Mouse (Mus musculus): Measurements from ENCODE around the gene Slc35c1. TPM values are rescaled to one million over a fixed set of nuclear protein-coding genes. Genes with fewer than 3 reads are reported as not detected.

The Slc35c1 gene
- polyA plus RNA-seq (2016; fragmentation: Nextera tagmentation; extraction: Ambion mirVana), result 12.8 and 15.1 TPM in 2 replicates

DNA sequence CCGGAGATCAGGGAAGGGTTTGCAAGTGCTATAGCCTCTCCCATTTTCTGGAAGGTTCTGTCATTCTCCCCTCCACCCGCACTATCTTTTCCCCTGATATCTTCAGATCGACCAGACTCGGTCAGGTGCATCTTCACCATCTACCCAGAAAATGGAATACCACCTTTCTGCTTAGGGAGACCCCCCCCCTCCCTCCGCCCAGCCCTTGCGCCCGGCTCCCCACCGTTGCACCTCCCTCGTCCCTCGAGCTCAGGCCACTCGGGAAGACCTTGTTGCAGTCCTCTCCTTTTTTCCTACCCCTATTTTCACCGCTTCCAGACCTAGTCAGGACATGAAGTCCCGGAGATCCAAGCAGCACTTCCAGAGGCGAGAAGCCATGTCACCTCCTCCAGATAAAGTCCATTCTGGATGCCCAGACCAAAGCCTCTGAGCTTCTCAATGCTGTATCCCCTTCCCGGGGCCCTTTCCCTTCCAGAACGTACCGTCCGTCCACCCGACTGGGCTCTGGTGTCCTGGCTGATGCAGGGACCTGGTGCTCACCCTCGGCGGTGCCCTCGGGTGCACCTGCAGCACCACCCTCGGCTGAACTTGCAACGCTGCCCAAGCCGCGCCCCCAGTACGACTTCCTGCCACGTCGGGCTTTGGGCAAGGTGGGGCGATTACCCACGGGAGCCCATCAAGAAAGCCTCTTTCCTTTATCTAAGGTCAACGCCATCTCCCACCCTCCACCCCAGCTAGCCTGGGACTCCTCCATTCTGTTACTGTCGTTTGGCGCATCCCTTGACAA, at the start of gene Slc35c1:
Slc35c1 (minus strand) TSS at position 618 of the 787 bp plus-strand sequence.
- Histone ChIP-seq H3K36me3 (no peaks in the 10 kb centered on the region), H3K9me3 (replicated peaks) (no peaks in the 10 kb centered on the region), H3K27me3 (ENCODE audit: low read depth, poor library complexity, severe bottlenecking) (peaks cover 35% of the 10 kb centered on the region), H3K27ac (replicated peaks) (peak within 1 kb of the TSS; percentile 85), H3K4me3 (peak within 1 kb of the TSS; percentile 87), H3K4me1 (peaks cover 51% of the 10 kb centered on the region)
- DNase-seq (ENCODE audit: low spot score), result peak; percentile 23
- under 1% methylated on average over 34 of the region's 34 CpGs for WGBS

GRCm38 (mm10) chr2:92505291-92505690, 45.0 kb upstream of the Slc35c1 start:
- Histone ChIP-seq H3K36me3 (no peaks in the 10 kb centered on the region), H3K9me3 (replicated peaks) (peaks cover 7% of the 10 kb centered on the region; the same call in 1 of the 2 replicates), H3K27ac (replicated peaks) (no peak overlapping the region), H3K4me3 (no peak overlapping the region), H3K4me1 (peaks cover 4% of the 10 kb centered on the region), H3K27me3 (ENCODE audit: low read depth, poor library complexity, severe bottlenecking) (no peaks in the 10 kb centered on the region)
- WGBS, result 95% methylated on average over 7 of the region's 7 CpGs
- no peak for DNase-seq (ENCODE audit: low spot score)

DNA sequence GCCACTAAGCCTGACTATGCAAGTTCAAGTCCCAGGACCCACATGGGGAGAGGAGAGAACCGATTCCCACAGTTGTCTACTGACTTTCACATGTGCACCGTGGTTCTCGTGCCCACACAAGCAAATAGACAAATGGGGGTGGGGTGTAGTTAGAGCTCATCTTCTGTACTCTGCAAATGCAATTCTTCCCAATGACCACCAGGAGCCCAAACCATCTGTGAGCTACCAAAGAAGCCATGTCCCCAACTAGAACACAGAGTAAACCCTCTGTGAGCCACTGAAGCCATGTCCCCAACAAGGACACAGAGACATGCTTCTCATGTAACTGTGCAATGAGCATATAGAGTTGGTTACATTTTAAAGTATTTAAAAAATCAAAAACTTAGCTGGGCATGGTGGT, 43.1 kb upstream of the Slc35c1 start:
- Histone ChIP-seq H3K27ac (replicated peaks) (no peak overlapping the region), H3K4me3 (no peak overlapping the region), H3K9me3 (replicated peaks) (no peaks in the 10 kb centered on the region), H3K36me3 (no peaks in the 10 kb centered on the region), H3K4me1 (peaks cover 21% of the 10 kb centered on the region), H3K27me3 (ENCODE audit: low read depth, poor library complexity, severe bottlenecking) (no peaks in the 10 kb centered on the region)
- DNase-seq (ENCODE audit: low spot score), result no peak
- WGBS, result 80% methylated on average over 3 of the region's 3 CpGs

DNA sequence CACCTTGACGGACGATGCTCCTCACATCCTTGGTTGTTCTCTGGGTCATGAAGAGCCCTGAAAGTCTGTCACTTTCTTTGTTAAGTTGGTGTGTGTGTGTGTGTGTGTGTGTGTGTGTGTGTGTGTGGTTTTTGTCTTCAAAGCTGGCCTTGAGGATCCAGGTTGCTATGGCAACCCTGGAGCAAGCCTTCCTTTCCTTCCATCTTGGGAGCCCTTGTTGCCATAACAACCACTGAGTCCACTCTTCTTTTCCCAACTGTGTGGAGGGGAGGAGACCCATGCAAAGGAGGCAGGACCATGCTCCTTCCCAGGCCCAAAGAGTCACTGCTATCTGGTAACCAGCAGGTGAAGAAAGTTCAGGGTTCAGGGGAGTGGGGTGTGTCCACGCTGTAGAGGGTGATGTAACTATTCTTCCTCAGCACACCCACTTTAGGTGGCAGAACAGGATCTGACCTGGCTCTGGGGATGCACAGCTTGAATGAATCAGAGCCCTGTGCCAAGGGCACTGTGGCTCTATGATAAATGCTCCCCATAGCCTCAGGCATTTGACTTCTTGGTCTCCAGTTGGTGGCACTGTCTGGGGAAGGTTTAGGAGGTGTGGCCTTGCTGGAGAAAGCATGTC, 39.5 kb upstream of the Slc35c1 start:
- Histone ChIP-seq H3K4me3 (no peak overlapping the region), H3K9me3 (replicated peaks) (no peaks in the 10 kb centered on the region), H3K4me1 (peaks cover 56% of the 10 kb centered on the region), H3K27me3 (ENCODE audit: low read depth, poor library complexity, severe bottlenecking) (peaks cover 32% of the 10 kb centered on the region), H3K27ac (replicated peaks) (peak overlapping the region; percentile 75), H3K36me3 (no peaks in the 10 kb centered on the region)
- peak; percentile 82 for DNase-seq (ENCODE audit: low spot score)
- 43% methylated on average over 3 of the region's 3 CpGs for WGBS

GRCm38 (mm10) chr2:92497112-92497511, 36.8 kb upstream of the Slc35c1 start:
- Histone ChIP-seq H3K27ac (replicated peaks) (peak overlapping the region; percentile 61), H3K4me1 (peaks cover 73% of the 10 kb centered on the region), H3K4me3 (no peak overlapping the region), H3K27me3 (ENCODE audit: low read depth, poor library complexity, severe bottlenecking) (peaks cover 45% of the 10 kb centered on the region), H3K36me3 (no peaks in the 10 kb centered on the region), H3K9me3 (replicated peaks) (no peaks in the 10 kb centered on the region)
- 71% methylated on average over 5 of the region's 5 CpGs for WGBS
- DNase-seq (ENCODE audit: low spot score), result no peak

GRCm38 (mm10) chr2:92496681-92497080, 36.3 kb upstream of the Slc35c1 start:
- Histone ChIP-seq H3K4me1 (peaks cover 73% of the 10 kb centered on the region), H3K27me3 (ENCODE audit: low read depth, poor library complexity, severe bottlenecking) (peaks cover 49% of the 10 kb centered on the region), H3K27ac (replicated peaks) (peak overlapping the region; percentile 61), H3K36me3 (no peaks in the 10 kb centered on the region), H3K4me3 (no peak overlapping the region), H3K9me3 (replicated peaks) (no peaks in the 10 kb centered on the region)
- DNase-seq (ENCODE audit: low spot score), result no peak
- 50% methylated on average over 10 of the region's 10 CpGs for WGBS

DNA sequence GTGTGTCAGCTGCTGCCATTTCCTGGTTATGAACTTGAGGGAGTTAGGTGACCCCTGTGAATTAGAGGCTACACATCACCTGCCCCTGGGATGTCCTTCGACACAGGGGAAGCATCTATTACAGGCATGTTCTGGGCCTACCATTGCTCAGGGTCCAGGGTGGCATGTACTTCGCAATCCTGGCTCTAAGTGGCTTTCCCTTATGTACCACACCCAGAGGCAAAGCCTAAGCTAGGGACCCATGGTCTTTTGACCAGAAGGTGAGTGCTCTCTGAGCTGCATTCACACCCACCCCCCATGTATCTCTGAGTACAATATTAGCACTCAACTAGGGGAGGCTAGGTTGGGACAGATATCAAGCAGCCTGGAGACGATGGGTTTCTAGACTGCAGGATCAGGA, 34.6 kb upstream of the Slc35c1 start:
- H3K4me3 ChIP-seq, result no peak overlapping the region
- no peak for DNase-seq (ENCODE audit: low spot score)
- H3K4me1 ChIP-seq, result peaks cover 65% of the 10 kb centered on the region
- peaks cover 49% of the 10 kb centered on the region for H3K27me3 ChIP-seq (ENCODE audit: low read depth, poor library complexity, severe bottlenecking)
- 88% methylated on average over 3 of the region's 3 CpGs for WGBS
- H3K9me3 ChIP-seq (replicated peaks), result no peaks in the 10 kb centered on the region
- H3K36me3 ChIP-seq, result no peaks in the 10 kb centered on the region
- H3K27ac ChIP-seq (replicated peaks), result peak overlapping the region; percentile 60; the same call in 1 of the 2 replicates

DNA sequence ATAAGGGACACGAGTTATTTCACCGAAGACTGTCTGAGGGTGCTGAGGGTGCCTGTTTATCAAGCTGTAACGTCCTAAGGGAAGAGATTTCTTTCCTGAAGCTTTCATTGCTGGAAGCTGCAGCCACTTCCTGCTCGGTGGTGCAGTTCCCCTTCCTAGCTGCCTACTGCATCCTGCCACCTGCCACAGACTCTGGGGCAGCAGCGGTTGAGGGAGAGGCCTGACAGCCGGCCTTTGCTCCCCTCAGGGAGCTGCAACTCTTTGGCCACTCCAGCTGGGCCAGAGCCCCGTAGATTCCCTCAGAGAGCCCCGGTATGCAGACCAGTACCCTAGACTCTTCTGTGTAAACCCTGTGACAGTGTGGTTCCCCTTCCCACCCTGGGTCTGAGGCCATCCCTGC, 34.1 kb upstream of the Slc35c1 start:
- Histone ChIP-seq H3K4me3 (no peak overlapping the region), H3K27ac (replicated peaks) (peak overlapping the region; percentile 60; the same call in 1 of the 2 replicates), H3K36me3 (no peaks in the 10 kb centered on the region), H3K9me3 (replicated peaks) (no peaks in the 10 kb centered on the region), H3K4me1 (peaks cover 60% of the 10 kb centered on the region), H3K27me3 (ENCODE audit: low read depth, poor library complexity, severe bottlenecking) (peaks cover 49% of the 10 kb centered on the region)
- DNase-seq (ENCODE audit: low spot score), result no peak
- WGBS, result 50% methylated on average over 8 of the region's 8 CpGs

DNA sequence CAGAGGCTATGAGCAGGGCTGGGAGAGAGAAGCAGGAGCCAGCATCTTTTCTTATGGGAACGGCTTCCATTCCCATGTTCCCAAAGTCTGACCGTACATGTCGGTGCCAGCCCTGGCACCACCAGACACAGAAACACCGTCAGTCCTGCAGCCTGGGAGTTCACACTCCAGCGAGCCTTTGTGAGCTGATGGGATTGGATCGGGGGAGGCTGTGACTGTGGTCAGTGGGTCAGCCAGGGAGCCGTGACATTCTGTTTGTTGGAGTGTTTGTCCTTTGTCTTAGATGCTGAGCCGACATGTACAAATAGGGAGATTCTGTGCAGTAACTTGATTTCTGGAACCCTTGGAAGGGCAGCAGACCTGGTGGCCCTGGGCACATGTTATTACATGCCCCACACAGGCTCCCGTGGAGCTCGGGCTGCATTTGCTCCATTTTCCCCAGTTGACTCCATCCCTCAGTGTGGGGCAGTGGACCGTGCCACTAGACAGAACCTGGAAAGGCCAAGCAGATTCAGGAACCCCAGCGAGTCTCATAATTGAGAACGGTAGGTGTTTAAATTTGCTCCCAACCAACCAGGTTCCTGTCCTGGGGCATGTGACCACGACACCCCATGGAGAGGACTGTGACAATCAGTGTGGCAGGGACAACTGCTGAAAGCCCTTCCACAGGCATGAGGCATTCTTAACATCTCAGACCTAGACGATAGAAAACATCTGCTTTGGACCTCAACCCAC, 33.5 kb upstream of the Slc35c1 start:
- no peak for DNase-seq (ENCODE audit: low spot score)
- H3K4me1 ChIP-seq, result peaks cover 55% of the 10 kb centered on the region
- H3K27me3 ChIP-seq (ENCODE audit: low read depth, poor library complexity, severe bottlenecking), result peaks cover 49% of the 10 kb centered on the region
- WGBS, result 44% methylated on average over 15 of the region's 15 CpGs
- H3K36me3 ChIP-seq, result no peaks in the 10 kb centered on the region
- H3K9me3 ChIP-seq (replicated peaks), result no peaks in the 10 kb centered on the region
- no peak overlapping the region for H3K4me3 ChIP-seq
- peak overlapping the region; percentile 10; the same call in 1 of the 2 replicates for H3K27ac ChIP-seq (replicated peaks)

GRCm38 (mm10) chr2:92491950-92492501, 31.7 kb upstream of the Slc35c1 start:
- no peak overlapping the region for H3K27ac ChIP-seq (replicated peaks)
- DNase-seq (ENCODE audit: low spot score), result no peak
- WGBS, result 71% methylated on average over 12 of the region's 12 CpGs
- no peak overlapping the region for H3K4me3 ChIP-seq
- H3K9me3 ChIP-seq (replicated peaks), result no peaks in the 10 kb centered on the region
- H3K36me3 ChIP-seq, result no peaks in the 10 kb centered on the region
- H3K27me3 ChIP-seq (ENCODE audit: low read depth, poor library complexity, severe bottlenecking), result peaks cover 46% of the 10 kb centered on the region
- H3K4me1 ChIP-seq, result peaks cover 41% of the 10 kb centered on the region

GRCm38 (mm10) chr2:92490541-92490940, 30.2 kb upstream of the Slc35c1 start:
- Histone ChIP-seq H3K9me3 (replicated peaks) (no peaks in the 10 kb centered on the region), H3K27me3 (ENCODE audit: low read depth, poor library complexity, severe bottlenecking) (peaks cover 41% of the 10 kb centered on the region), H3K27ac (replicated peaks) (no peak overlapping the region), H3K4me1 (peaks cover 39% of the 10 kb centered on the region), H3K36me3 (no peaks in the 10 kb centered on the region), H3K4me3 (no peak overlapping the region)
- DNase-seq (ENCODE audit: low spot score), result no peak
- 90% methylated on average over 10 of the region's 10 CpGs for WGBS

- no peaks in the 10 kb centered on the region for H3K36me3 ChIP-seq
- H3K4me3 ChIP-seq, result no peak overlapping the region
- WGBS, result 86% methylated on average over 8 of the region's 8 CpGs
- H3K4me1 ChIP-seq, result peaks cover 31% of the 10 kb centered on the region
- H3K27me3 ChIP-seq (ENCODE audit: low read depth, poor library complexity, severe bottlenecking), result peaks cover 53% of the 10 kb centered on the region
- no peak overlapping the region for H3K27ac ChIP-seq (replicated peaks)
- no peak for DNase-seq (ENCODE audit: low spot score)
- no peaks in the 10 kb centered on the region for H3K9me3 ChIP-seq (replicated peaks)
Observed at GRCm38 (mm10) chr2:92487791-92488190, 27.5 kb upstream of the Slc35c1 start.
